Mouse (Mus musculus): ENCODE results near the gene Ccdc13. TPM values are rescaled to one million over a fixed set of nuclear protein-coding genes. Genes with fewer than 3 reads are reported as not detected.

The Ccdc13 gene
- polyA plus RNA-seq, 1 experiment from 2014 or later = 1.2 TPM

- WGBS = 50% methylated on average over 1 of the region's 1 CpGs
- no peaks in the 10 kb centered on the region for H3K9me3 ChIP-seq
- no peak overlapping the region for H3K9ac ChIP-seq
- H3K4me1 ChIP-seq = peaks cover 10% of the 10 kb centered on the region; the same call in 1 of the 2 replicates
- H3K4me3 ChIP-seq = no peak overlapping the region
- no peak for ATAC-seq (ENCODE audit: borderline replicate concordance, extremely low read depth, low FRiP score, low TSS enrichment)
- H3K27ac ChIP-seq = no peak overlapping the region
- H3K27me3 ChIP-seq = no peaks in the 10 kb centered on the region
- no peaks in the 10 kb centered on the region for H3K36me3 ChIP-seq
- H3K4me2 ChIP-seq = no peak overlapping the region
Measured at GRCm38 (mm10) chr9:121794972-121795539, 44.2 kb downstream of the Ccdc13 start.

DNA sequence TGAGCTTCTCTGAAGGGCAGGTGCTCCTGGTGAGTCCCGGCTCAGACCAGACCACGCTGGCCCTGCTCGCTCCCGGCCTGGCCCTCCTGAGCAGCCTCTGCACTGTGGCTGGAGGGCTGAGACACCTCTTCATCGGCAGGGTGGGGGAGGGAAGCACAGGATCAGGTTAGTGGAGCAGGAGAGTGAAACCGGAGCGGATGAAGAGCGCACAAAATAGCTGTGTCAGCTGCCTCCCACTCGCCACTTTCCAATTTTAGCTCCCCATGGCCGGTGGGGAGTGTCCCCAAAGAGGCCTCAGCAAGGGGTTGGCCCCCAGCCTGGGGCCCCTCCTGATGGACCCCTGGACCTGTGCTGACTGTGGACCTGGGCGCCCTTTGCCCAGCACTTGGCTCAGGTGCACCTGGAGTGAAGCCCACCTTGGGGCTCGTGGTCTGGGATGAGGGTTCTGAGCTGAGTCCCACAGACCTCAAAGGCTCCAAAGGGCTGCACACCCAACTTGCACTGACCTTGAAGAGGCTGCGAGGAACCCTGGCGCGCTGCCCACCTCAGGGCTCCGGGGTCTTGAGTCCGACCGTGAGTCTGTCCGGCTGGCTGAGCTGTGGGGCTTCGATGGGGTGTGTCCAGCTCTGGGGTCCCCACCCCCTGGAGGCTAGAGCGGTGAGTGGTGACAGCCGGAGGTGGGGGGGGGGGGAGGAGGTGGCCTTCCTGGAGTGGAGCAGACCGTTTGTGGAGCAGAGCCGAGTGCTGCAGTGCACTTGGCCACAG, 47.3 kb downstream of the Ccdc13 start, which contains the start of gene Hhatl:
TSS of gene Hhatl (minus strand) at position 751 of the 765 bp plus-strand sequence.
- Histone ChIP-seq H3K4me1 (peaks cover 7% of the 10 kb centered on the region; the same call in 1 of the 2 replicates), H3K4me2 (no peak within 1 kb of the TSS), H3K4me3 (no peak within 1 kb of the TSS), H3K36me3 (no peaks in the 10 kb centered on the region), H3K27ac (no peak within 1 kb of the TSS), H3K9me3 (no peaks in the 10 kb centered on the region), H3K27me3 (0 out of 2 replicates have a peak, but pooled peaks cover 4% of the 10 kb centered on the region), H3K9ac (no peak within 1 kb of the TSS)
- WGBS = 38% methylated on average over 24 of the region's 24 CpGs
- peak; percentile 9; the same call in 1 of the 2 replicates for ATAC-seq (ENCODE audit: borderline replicate concordance, extremely low read depth, low FRiP score, low TSS enrichment)

DNA sequence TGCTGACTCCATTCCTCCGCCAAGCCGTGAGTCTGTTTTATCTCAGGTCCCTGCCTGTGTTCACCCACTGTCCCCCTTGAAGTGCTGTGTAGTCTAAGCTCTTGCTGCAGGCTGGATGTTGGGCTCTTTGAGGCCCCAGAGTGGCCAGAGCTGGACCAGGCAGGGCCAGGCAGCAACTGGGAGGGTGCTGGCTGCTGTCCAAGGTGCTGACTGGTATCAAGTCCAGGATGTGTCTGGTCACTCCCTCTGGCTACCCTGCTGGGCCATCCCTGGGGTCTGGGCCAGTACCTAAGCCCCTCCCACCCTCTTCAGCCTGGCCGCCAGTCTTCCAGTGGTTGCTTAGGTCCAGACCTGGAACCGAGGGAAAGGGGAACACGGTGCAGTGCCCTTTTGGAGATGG, 48.1 kb downstream of the Ccdc13 start:
- no peak overlapping the region for H3K9ac ChIP-seq
- 18% methylated on average over 5 of the region's 5 CpGs for whole genome bisulfite sequencing
- no peak overlapping the region for H3K4me2 ChIP-seq
- H3K4me3 ChIP-seq = no peak overlapping the region
- H3K27ac ChIP-seq = no peak overlapping the region
- H3K4me1 ChIP-seq = peaks cover 7% of the 10 kb centered on the region; the same call in 1 of the 2 replicates
- ATAC-seq (ENCODE audit: borderline replicate concordance, extremely low read depth, low FRiP score, low TSS enrichment) = 0 out of 2 replicates have a peak, but pooled peaks have one; percentile 6
- no peaks in the 10 kb centered on the region for H3K36me3 ChIP-seq
- H3K9me3 ChIP-seq = no peaks in the 10 kb centered on the region
- H3K27me3 ChIP-seq = 0 out of 2 replicates have a peak, but pooled peaks cover 4% of the 10 kb centered on the region

DNA sequence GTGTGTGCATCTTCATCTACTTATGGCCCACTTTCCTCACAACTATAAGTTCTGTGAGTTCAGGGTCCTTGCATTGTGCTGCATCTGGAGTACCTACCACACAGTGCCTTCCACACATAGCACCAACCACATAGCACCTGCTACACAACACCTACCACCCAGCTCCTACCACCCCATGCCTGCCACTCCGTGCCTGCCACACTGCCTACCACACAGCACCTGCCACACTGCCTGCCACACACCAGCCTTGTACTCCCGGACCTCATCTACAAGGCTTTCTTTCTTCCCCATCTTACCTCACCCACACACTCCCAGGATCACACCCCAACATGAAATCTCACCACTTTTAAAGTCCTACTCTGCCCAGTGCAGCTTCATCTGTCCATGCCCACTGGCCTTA, 52.9 kb downstream of the Ccdc13 start:
- 78% methylated on average over 2 of the region's 2 CpGs for WGBS
- no peak overlapping the region for H3K4me2 ChIP-seq
- H3K27ac ChIP-seq = no peak overlapping the region
- H3K9me3 ChIP-seq = no peaks in the 10 kb centered on the region
- no peak overlapping the region for H3K4me3 ChIP-seq
- H3K4me1 ChIP-seq = no peaks in the 10 kb centered on the region
- 0 out of 2 replicates have a peak, but pooled peaks cover 4% of the 10 kb centered on the region for H3K27me3 ChIP-seq
- ATAC-seq (ENCODE audit: borderline replicate concordance, extremely low read depth, low FRiP score, low TSS enrichment) = no peak
- H3K36me3 ChIP-seq = no peaks in the 10 kb centered on the region
- H3K9ac ChIP-seq = no peak overlapping the region

DNA sequence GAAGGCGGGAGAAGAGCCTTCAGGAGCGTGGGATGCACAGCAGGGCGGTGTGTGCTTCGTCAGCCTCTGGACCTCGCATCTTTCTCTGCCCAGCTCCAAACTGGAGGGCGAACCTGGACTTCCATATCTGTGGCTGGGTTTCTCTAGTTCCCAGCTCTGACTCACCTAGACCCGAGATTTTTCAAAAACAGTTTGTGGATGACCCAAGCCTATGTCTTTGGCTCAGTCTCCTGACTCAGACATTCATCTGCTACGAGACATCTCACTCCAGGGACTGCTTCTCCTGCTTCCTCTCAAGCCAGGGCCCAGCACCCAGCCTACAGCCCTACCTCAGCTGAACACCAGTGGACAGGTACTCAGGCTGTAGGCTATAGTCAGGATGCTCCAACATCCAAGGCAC, 54.0 kb downstream of the Ccdc13 start:
- Histone ChIP-seq H3K4me3 (no peak overlapping the region), H3K9ac (no peak overlapping the region), H3K36me3 (no peaks in the 10 kb centered on the region), H3K4me2 (no peak overlapping the region), H3K9me3 (no peaks in the 10 kb centered on the region), H3K4me1 (no peaks in the 10 kb centered on the region), H3K27ac (no peak overlapping the region), H3K27me3 (0 out of 2 replicates have a peak, but pooled peaks cover 4% of the 10 kb centered on the region)
- 79% methylated on average over 8 of the region's 8 CpGs for WGBS
- no peak for ATAC-seq (ENCODE audit: borderline replicate concordance, extremely low read depth, low FRiP score, low TSS enrichment)

DNA sequence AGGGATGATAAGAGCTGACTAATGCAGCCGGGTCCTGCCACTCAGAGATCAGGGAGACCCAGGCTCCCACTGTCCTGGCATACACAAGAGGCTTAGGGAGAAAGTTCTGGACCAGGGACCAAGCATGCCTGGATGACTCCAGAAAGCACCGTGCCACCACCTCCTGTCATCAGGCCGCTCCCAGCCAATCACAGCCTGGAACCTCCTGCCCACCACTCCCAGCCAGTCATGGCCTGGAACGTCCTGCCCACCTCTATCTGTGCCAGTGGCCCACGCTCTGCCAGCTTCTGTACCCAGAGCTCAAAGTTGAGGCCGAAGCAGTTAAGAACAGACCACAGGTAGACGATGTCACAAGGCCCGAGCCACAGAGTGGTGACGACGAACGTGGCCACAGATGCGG, 54.5 kb downstream of the Ccdc13 start:
- H3K4me2 ChIP-seq = no peak overlapping the region
- no peaks in the 10 kb centered on the region for H3K9me3 ChIP-seq
- H3K27ac ChIP-seq = no peak overlapping the region
- ATAC-seq (ENCODE audit: borderline replicate concordance, extremely low read depth, low FRiP score, low TSS enrichment) = no peak
- H3K36me3 ChIP-seq = no peaks in the 10 kb centered on the region
- 78% methylated on average over 12 of the region's 12 CpGs for WGBS
- peaks cover 4% of the 10 kb centered on the region; the same call in 1 of the 2 replicates for H3K27me3 ChIP-seq
- no peak overlapping the region for H3K9ac ChIP-seq
- no peaks in the 10 kb centered on the region for H3K4me1 ChIP-seq
- no peak overlapping the region for H3K4me3 ChIP-seq

DNA sequence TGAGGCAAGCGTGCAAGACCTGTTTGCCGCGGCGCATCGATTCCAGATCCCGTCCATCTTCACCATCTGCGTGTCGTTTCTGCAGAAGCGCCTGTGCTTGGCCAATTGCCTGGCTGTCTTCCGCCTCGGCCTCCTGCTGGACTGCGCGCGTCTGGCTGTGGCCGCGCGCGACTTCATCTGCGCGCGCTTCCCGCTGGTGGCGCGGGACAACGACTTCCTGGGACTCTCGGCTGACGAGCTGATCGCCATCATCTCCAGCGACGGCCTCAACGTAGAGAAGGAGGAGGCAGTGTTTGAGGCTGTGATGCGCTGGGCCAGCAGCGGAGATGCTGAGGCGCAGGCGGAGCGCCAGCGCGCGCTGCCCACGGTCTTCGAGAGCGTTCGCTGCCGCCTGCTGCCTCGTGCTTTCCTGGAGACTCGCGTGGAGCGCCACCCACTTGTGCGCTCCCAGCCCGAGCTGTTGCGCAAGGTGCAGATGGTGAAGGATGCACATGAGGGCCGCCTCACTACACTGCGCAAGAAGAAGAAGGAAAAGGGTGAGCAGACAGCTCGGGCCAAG, 61.1 kb downstream of the Ccdc13 start:
- Histone ChIP-seq H3K27me3 (peaks cover 40% of the 10 kb centered on the region), H3K27ac (no peak overlapping the region), H3K9me3 (no peaks in the 10 kb centered on the region), H3K9ac (no peak overlapping the region), H3K4me1 (peaks cover 11% of the 10 kb centered on the region), H3K36me3 (no peaks in the 10 kb centered on the region), H3K4me2 (peak overlapping the region; percentile 65), H3K4me3 (peak overlapping the region; percentile 28)
- ATAC-seq (ENCODE audit: borderline replicate concordance, extremely low read depth, low FRiP score, low TSS enrichment) = peak; percentile 40; the same call in 1 of the 2 replicates
- WGBS = 10% methylated on average over 54 of the region's 54 CpGs

DNA sequence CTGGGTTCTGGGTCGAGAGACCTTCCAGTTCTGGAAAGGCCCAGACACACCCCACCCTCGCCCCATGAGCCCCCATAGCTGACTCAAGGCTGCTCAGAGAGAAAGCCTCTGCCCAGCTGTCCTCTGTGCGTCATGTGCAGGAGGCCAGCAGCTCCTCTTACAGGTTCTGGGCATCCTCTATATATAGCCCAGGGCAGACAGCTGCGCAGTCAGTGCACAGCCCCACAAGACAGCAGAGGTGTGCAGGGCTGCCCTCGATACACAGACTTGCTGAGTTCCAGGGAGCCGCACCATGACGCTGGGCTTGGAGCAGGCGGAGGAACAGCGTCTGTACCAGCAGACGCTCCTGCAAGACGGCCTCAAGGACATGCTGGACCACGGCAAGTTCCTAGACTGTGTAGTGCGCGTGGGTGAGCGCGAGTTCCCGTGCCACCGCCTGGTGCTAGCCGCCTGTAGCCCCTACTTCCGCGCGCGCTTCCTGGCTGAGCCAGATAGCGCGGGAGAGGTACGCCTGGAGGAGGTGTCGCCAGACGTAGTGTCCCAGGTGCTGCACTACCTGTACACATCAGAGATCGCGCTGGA, 61.7 kb downstream of the Ccdc13 start, which contains the start of gene Klhl40:
TSS of gene Klhl40 (plus strand) at position 124 of the 582 bp plus-strand sequence.
- H3K27me3 ChIP-seq = peaks cover 40% of the 10 kb centered on the region
- H3K4me3 ChIP-seq = peak within 1 kb of the TSS; percentile 28
- peaks cover 11% of the 10 kb centered on the region for H3K4me1 ChIP-seq
- H3K36me3 ChIP-seq = no peaks in the 10 kb centered on the region
- WGBS = 12% methylated on average over 30 of the region's 30 CpGs
- peak; percentile 33; the same call in 1 of the 2 replicates for ATAC-seq (ENCODE audit: borderline replicate concordance, extremely low read depth, low FRiP score, low TSS enrichment)
- peak within 1 kb of the TSS; percentile 65 for H3K4me2 ChIP-seq
- H3K27ac ChIP-seq = no peak within 1 kb of the TSS
- no peaks in the 10 kb centered on the region for H3K9me3 ChIP-seq
- H3K9ac ChIP-seq = no peak within 1 kb of the TSS

DNA sequence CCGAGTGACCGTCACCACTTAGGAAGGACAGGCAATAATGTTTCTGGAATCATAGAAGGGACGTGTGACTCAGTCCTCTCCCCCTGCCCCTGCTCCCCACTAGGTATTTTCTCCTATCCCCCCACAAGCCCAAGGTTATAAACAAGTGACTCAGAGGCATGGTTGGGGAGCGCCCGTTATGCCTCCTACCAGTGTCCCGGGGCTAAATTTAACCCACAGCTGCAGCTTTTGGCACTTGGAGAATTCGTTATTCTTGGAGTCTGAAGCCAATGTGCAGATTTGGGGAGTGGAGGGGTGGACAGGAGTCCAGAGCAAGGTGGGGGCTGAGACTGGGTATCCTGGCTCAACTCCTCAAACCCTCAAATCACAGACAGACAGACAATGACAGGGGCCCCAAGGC, 62.8 kb downstream of the Ccdc13 start:
- Histone ChIP-seq H3K9ac (no peak overlapping the region), H3K27me3 (peaks cover 40% of the 10 kb centered on the region), H3K4me1 (peaks cover 11% of the 10 kb centered on the region), H3K27ac (no peak overlapping the region), H3K9me3 (no peaks in the 10 kb centered on the region), H3K36me3 (no peaks in the 10 kb centered on the region), H3K4me3 (no peak overlapping the region), H3K4me2 (no peak overlapping the region)
- WGBS = 77% methylated on average over 7 of the region's 7 CpGs
- no peak for ATAC-seq (ENCODE audit: borderline replicate concordance, extremely low read depth, low FRiP score, low TSS enrichment)

GRCm38 (mm10) chr9:121775951-121776350, 63.3 kb downstream of the Ccdc13 start:
- H3K27ac ChIP-seq = no peak overlapping the region
- H3K4me1 ChIP-seq = peaks cover 11% of the 10 kb centered on the region
- WGBS = 73% methylated on average over 10 of the region's 10 CpGs
- H3K27me3 ChIP-seq = peaks cover 40% of the 10 kb centered on the region
- H3K9ac ChIP-seq = no peak overlapping the region
- ATAC-seq (ENCODE audit: borderline replicate concordance, extremely low read depth, low FRiP score, low TSS enrichment) = no peak
- H3K4me2 ChIP-seq = no peak overlapping the region
- no peak overlapping the region for H3K4me3 ChIP-seq
- no peaks in the 10 kb centered on the region for H3K9me3 ChIP-seq
- no peaks in the 10 kb centered on the region for H3K36me3 ChIP-seq

GRCm38 (mm10) chr9:121772412-121772811, 66.8 kb downstream of the Ccdc13 start:
- no peak for ATAC-seq (ENCODE audit: borderline replicate concordance, extremely low read depth, low FRiP score, low TSS enrichment)
- H3K4me3 ChIP-seq = no peak overlapping the region
- no peak overlapping the region for H3K4me2 ChIP-seq
- H3K36me3 ChIP-seq = peaks cover 10% of the 10 kb centered on the region
- H3K9me3 ChIP-seq = no peaks in the 10 kb centered on the region
- peaks cover 19% of the 10 kb centered on the region for H3K27me3 ChIP-seq
- H3K9ac ChIP-seq = no peak overlapping the region
- peaks cover 1% of the 10 kb centered on the region for H3K4me1 ChIP-seq
- H3K27ac ChIP-seq = no peak overlapping the region
- 50% methylated on average over 5 of the region's 5 CpGs for WGBS

All from lung, embryonic 15.5 days (tissue).